Mouse (Mus musculus) neural tube, embryonic 12.5 days (tissue): ENCODE data around the gene Dnal4. TPM values are rescaled to one million over a fixed set of nuclear protein-coding genes. Genes with fewer than 3 reads are reported as not detected.
A peak's percentile ranks its signal among the peaks of the same experiment; 100 is the strongest.

Experiments used
- ATAC-seq: fragments of 200-750 bp; cut with Nextera tagmentation; 2 replicates; pipeline ENCODE4 v1.8.0; 2017; ENCODE audit warnings: low read depth, mild to moderate bottlenecking, moderate TSS enrichment, moderate library complexity; ENCODE audit not compliant: low FRiP score
- H3K27ac ChIP-seq: fragments of 300-500 bp; sonication (generic); 2 replicates; pipeline ENCODE4 v1.5.1; 2016
- H3K27me3 ChIP-seq: fragments of 300-500 bp; sonication (generic); replicated peaks from 2 replicates; pipeline ENCODE4 v1.6.1; 2016; ENCODE audit warnings: mild to moderate bottlenecking
- H3K36me3 ChIP-seq: fragments of 300-500 bp; sonication (generic); 2 replicates; pipeline ENCODE4 v1.6.1; 2016; ENCODE audit warnings: mild to moderate bottlenecking
- H3K4me1 ChIP-seq: fragments of 300-500 bp; sonication (generic); 2 replicates; pipeline ENCODE4 v1.6.1; 2016
- H3K4me2 ChIP-seq: fragments of 300-500 bp; sonication (generic); replicated peaks from 2 replicates; pipeline ENCODE4 v1.6.1; 2016; ENCODE audit warnings: mild to moderate bottlenecking
- H3K4me3 ChIP-seq: fragments of 300-500 bp; sonication (generic); 2 replicates; pipeline ENCODE4 v1.5.1; 2016
- H3K9ac ChIP-seq: fragments of 300-500 bp; sonication (generic); 2 replicates; pipeline ENCODE4 v1.6.1; 2016; ENCODE audit warnings: mild to moderate bottlenecking
- H3K9me3 ChIP-seq: fragments of 300-500 bp; sonication (generic); 2 replicates; pipeline ENCODE4 v1.6.1; 2016; ENCODE audit warnings: mild to moderate bottlenecking
- WGBS: fragments of 180-500 bp; shearing (Covaris S2); methylation state at CpG from one replicate; pipeline ENCODE4 v1.1.7; 2016; 5-methylcytosine and 5-hydroxymethylcytosine counted together
- polyA plus RNA-seq: library from polyadenylated mRNA; unstranded; fragments of >200 nt; fragmentation: Nextera tagmentation; extraction: Ambion mirVana; gene quantifications from 2 replicates; pipeline ENCODE4 v1.2.1, GENCODE M21; 2016

The Dnal4 gene
- polyA plus RNA-seq, 1 experiment from 2014 or later: 73.1 TPM

DNA sequence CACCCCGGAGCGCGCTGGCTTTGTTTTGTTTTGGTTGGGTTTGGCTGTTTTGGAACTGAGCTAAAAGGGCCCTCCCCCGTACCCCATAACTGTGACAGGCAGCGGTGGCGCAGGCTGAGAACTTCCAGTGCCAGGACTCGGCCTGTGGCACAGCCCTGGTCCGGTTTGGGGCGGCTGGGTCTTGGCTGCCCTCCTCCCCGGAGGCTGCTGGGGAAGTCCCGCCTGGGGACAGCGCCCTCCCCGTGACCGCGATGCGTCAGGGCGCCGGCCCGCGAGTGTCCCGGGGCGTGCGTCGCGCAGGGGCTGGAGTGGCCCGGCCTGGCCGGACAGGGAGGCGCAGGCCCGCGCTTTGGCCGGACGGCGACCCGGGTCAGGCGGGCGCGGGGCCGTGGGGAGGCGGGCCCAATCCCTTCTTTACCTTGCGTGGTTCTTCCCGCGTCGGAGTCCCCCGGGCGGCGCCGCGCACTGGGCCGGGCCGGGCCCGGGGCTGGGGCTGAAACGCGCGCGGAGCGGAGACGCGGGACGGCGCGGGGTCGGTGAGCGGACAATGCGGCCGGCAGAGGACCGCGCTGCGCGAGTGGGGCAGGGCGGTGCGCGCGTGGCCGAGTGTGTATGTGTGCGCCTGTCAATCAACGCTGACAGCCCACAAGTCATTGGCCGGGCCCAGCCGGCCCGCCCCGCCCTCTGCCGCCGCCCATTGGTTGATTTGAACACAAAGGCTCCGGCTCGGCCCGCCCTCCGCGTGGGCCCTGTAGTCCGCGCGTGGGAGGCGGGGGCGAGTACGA, 35.5 kb downstream of the Dnal4 start, which contains the start of gene Sun2:
Gene Sun2 (minus strand): TSS at position 616 of the 785 bp plus-strand sequence.
- no peaks in the 10 kb centered on the region for H3K27me3 ChIP-seq
- no peaks in the 10 kb centered on the region for H3K9me3 ChIP-seq
- under 1% methylated on average over 86 of the region's 93 CpGs for WGBS
- H3K36me3 ChIP-seq: peaks cover 27% of the 10 kb centered on the region
- peak within 1 kb of the TSS; percentile 98 for H3K9ac ChIP-seq
- peak within 1 kb of the TSS; percentile 95 for H3K4me3 ChIP-seq
- peaks cover 27% of the 10 kb centered on the region for H3K4me1 ChIP-seq
- H3K4me2 ChIP-seq: peak within 1 kb of the TSS; percentile 73
- H3K27ac ChIP-seq: no peak within 1 kb of the TSS
- ATAC-seq: peak; percentile 93

- Histone ChIP-seq H3K4me3 (peak overlapping the region; percentile 95), H3K36me3 (peaks cover 35% of the 10 kb centered on the region), H3K4me2 (peak overlapping the region; percentile 73), H3K9me3 (no peaks in the 10 kb centered on the region), H3K27ac (no peak overlapping the region), H3K27me3 (no peaks in the 10 kb centered on the region), H3K4me1 (peaks cover 27% of the 10 kb centered on the region), H3K9ac (peak overlapping the region; percentile 98)
- ATAC-seq: no peak
- WGBS: 42% methylated on average over 14 of the region's 14 CpGs
Observed at GRCm38 (mm10) chr15:79741173-79741858, 36.3 kb downstream of the Dnal4 start.

DNA sequence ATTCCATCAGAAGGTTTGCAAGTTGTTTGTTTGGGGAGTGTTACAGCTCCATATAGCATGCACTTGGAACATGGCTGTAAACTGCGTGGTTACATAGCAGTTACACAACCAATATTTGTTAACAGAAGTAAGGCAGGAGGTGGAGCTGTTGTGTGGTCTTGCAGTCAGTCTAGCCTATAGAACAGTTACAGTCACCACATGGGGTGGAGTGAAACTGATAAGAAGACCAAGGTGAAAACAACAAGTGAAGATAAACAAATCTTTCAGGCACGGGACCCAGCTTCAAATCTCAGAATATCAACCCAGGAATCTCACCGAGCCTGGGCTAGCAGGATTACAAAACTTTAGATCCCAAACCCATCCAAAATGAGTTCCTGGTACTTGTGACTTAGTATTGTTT, 36.9 kb downstream of the Dnal4 start:
- Histone ChIP-seq H3K9me3 (no peaks in the 10 kb centered on the region), H3K27ac (no peak overlapping the region), H3K36me3 (peaks cover 37% of the 10 kb centered on the region), H3K4me3 (peak overlapping the region; percentile 95; the same call in 1 of the 2 replicates), H3K9ac (no peak overlapping the region), H3K27me3 (no peaks in the 10 kb centered on the region), H3K4me1 (peaks cover 27% of the 10 kb centered on the region), H3K4me2 (peak overlapping the region; percentile 73)
- WGBS: 89% methylated on average over 3 of the region's 3 CpGs
- no peak for ATAC-seq

DNA sequence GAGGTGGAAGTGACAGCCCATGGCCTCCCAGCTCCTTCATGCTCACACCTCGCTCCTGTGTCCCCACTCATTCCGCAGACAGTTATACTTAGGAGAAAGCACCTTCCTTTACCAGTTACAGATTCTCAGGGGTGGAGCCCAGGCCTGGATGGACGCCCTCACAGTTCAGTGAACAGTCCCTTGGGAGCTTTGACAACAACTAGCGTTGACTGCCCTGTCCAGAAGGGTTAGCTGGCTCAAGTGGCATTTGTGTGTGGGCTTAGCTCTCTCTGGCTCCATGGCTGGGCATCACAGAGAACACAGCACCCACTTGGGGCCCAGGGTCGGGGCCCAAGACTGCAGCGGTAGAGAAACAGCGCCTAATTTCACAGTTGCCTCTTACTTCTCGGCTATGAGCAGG, 43.3 kb downstream of the Dnal4 start:
- H3K36me3 ChIP-seq: peaks cover 89% of the 10 kb centered on the region
- no peak overlapping the region for H3K27ac ChIP-seq
- H3K4me3 ChIP-seq: no peak overlapping the region
- no peak overlapping the region for H3K4me2 ChIP-seq
- ATAC-seq: no peak
- no peaks in the 10 kb centered on the region for H3K4me1 ChIP-seq
- 84% methylated on average over 8 of the region's 8 CpGs for WGBS
- H3K9me3 ChIP-seq: no peaks in the 10 kb centered on the region
- H3K27me3 ChIP-seq: no peaks in the 10 kb centered on the region
- H3K9ac ChIP-seq: no peak overlapping the region

DNA sequence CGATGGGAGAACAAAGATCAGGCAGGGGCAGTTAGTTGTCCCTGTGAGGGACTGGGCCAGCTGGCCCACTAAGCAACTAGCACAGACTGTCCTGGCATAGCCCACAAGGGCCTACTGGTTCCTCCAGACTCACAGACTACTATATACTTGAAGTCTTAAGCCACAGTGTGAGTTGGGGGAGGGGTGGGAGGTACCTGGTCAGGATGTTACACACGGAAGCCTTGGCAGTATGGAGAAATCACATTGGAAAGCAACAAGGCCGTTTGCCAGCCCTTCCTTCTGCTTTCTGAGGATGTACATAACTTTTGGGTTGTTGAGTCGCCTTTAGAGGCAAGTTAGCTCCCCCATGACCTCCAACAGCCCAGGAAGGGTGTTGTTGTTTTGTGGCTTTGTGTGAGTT, 44.0 kb downstream of the Dnal4 start:
- H3K4me3 ChIP-seq: no peak overlapping the region
- H3K9me3 ChIP-seq: no peaks in the 10 kb centered on the region
- no peak for ATAC-seq
- no peak overlapping the region for H3K4me2 ChIP-seq
- peaks cover 89% of the 10 kb centered on the region for H3K36me3 ChIP-seq
- no peaks in the 10 kb centered on the region for H3K4me1 ChIP-seq
- H3K27me3 ChIP-seq: no peaks in the 10 kb centered on the region
- no peak overlapping the region for H3K9ac ChIP-seq
- 76% methylated on average over 4 of the region's 4 CpGs for WGBS
- no peak overlapping the region for H3K27ac ChIP-seq

DNA sequence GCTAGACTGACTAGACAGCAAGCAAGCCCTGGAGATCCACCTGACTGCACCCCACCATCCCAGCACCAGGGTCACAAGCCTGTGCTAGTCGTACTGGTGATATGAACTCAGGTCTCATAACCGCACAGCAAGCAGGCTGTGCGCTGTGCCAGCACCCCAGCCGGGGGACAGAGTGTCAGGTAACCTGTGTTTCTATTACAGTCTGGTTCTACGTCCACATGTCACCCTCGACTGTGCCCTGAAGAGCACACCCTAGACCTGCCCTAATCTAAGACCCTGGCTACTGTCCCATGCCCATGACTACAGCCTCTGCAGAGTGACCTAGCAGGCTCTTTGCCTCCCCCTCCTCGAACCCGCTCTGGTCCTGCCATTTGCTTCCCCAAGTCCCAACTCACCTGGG, 44.5 kb downstream of the Dnal4 start:
- Histone ChIP-seq H3K9me3 (no peaks in the 10 kb centered on the region), H3K9ac (no peak overlapping the region), H3K4me2 (no peak overlapping the region), H3K27me3 (no peaks in the 10 kb centered on the region), H3K4me3 (no peak overlapping the region), H3K27ac (no peak overlapping the region), H3K4me1 (no peaks in the 10 kb centered on the region), H3K36me3 (peaks cover 89% of the 10 kb centered on the region)
- WGBS: 93% methylated on average over 8 of the region's 8 CpGs
- ATAC-seq: no peak

GRCm38 (mm10) chr15:79731554-79731953, 46.1 kb downstream of the Dnal4 start:
- H3K4me2 ChIP-seq: no peak overlapping the region
- no peaks in the 10 kb centered on the region for H3K4me1 ChIP-seq
- 84% methylated on average over 7 of the region's 7 CpGs for WGBS

GRCm38 (mm10) chr15:79728731-79729388, 48.8 kb downstream of the Dnal4 start:
- WGBS: 94% methylated on average over 10 of the region's 10 CpGs
- no peak overlapping the region for H3K4me2 ChIP-seq
- peaks cover 91% of the 10 kb centered on the region for H3K36me3 ChIP-seq
- no peaks in the 10 kb centered on the region for H3K9me3 ChIP-seq
- H3K9ac ChIP-seq: no peak overlapping the region
- no peak for ATAC-seq
- no peak overlapping the region for H3K4me3 ChIP-seq
- H3K27me3 ChIP-seq: no peaks in the 10 kb centered on the region
- H3K27ac ChIP-seq: no peak overlapping the region
- no peaks in the 10 kb centered on the region for H3K4me1 ChIP-seq

More at GRCm38 (mm10) chr15:79731554-79731953, 46.1 kb downstream of the Dnal4 start:
- no peak for ATAC-seq
- H3K4me3 ChIP-seq: no peak overlapping the region
- H3K9me3 ChIP-seq: no peaks in the 10 kb centered on the region
- H3K27ac ChIP-seq: no peak overlapping the region
- H3K9ac ChIP-seq: no peak overlapping the region
- no peaks in the 10 kb centered on the region for H3K27me3 ChIP-seq
- H3K36me3 ChIP-seq: peaks cover 89% of the 10 kb centered on the region

DNA sequence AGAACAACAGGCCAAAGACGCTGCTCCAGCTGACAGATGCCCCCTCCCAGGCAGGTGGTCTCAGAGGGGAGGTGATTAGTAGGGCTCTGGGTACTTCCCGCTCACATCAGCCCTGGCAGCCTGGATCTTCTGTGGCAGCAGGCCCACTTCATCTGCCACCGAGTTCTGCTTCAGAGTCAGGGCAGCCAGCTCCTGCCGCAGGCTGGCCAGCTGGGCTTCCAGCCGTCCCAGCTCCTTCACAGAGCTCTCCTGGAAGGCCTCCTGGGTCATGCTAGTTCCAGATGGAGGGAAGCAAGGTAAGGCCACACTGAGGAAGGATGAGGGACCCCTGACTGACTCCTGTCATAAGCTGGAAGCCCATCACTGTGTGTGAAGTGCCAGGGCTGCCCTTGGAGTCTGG, 49.3 kb downstream of the Dnal4 start:
- H3K4me2 ChIP-seq: no peak overlapping the region
- no peak for ATAC-seq
- no peaks in the 10 kb centered on the region for H3K9me3 ChIP-seq
- no peaks in the 10 kb centered on the region for H3K4me1 ChIP-seq
- no peak overlapping the region for H3K4me3 ChIP-seq
- no peaks in the 10 kb centered on the region for H3K27me3 ChIP-seq
- no peak overlapping the region for H3K9ac ChIP-seq
- 66% methylated on average over 5 of the region's 5 CpGs for WGBS
- H3K27ac ChIP-seq: no peak overlapping the region
- peaks cover 88% of the 10 kb centered on the region for H3K36me3 ChIP-seq

- 91% methylated on average over 6 of the region's 6 CpGs for WGBS
- Histone ChIP-seq H3K9me3 (no peaks in the 10 kb centered on the region), H3K27me3 (no peaks in the 10 kb centered on the region), H3K4me1 (no peaks in the 10 kb centered on the region), H3K9ac (no peak overlapping the region), H3K36me3 (peaks cover 84% of the 10 kb centered on the region), H3K27ac (no peak overlapping the region), H3K4me3 (no peak overlapping the region), H3K4me2 (no peak overlapping the region)
- ATAC-seq: no peak
Observed at GRCm38 (mm10) chr15:79727840-79728239, 49.8 kb downstream of the Dnal4 start.

- 93% methylated on average over 11 of the region's 11 CpGs for WGBS
- H3K4me2 ChIP-seq: no peak overlapping the region
- H3K9ac ChIP-seq: no peak overlapping the region
- no peak for ATAC-seq
- no peak overlapping the region for H3K4me3 ChIP-seq
- peaks cover 78% of the 10 kb centered on the region for H3K36me3 ChIP-seq
- no peaks in the 10 kb centered on the region for H3K4me1 ChIP-seq
- no peaks in the 10 kb centered on the region for H3K9me3 ChIP-seq
- no peaks in the 10 kb centered on the region for H3K27me3 ChIP-seq
- no peak overlapping the region for H3K27ac ChIP-seq
Observed at GRCm38 (mm10) chr15:79725190-79725789, 52.4 kb downstream of the Dnal4 start.

- Histone ChIP-seq H3K9ac (no peak overlapping the region; the same call in 1 of the 2 replicates), H3K4me2 (no peak overlapping the region), H3K27ac (no peak overlapping the region), H3K9me3 (no peaks in the 10 kb centered on the region), H3K27me3 (no peaks in the 10 kb centered on the region), H3K4me3 (no peak overlapping the region), H3K4me1 (no peaks in the 10 kb centered on the region), H3K36me3 (peaks cover 78% of the 10 kb centered on the region)
- 44% methylated on average over 1 of the region's 1 CpGs for WGBS
- ATAC-seq: no peak
Observed at GRCm38 (mm10) chr15:79723439-79723838, 54.2 kb downstream of the Dnal4 start.
